Mouse (Mus musculus): Measurements from ENCODE around the gene Gm14496. TPM values are rescaled to one million over a fixed set of nuclear protein-coding genes. Genes with fewer than 3 reads are reported as not detected.
"Not testable (repeated sequence)": the region's sequence is repeated elsewhere in the genome, so short reads cannot be mapped to it uniquely, and the experiment has no call there.

Gm14496 gene
- total RNA-seq (2015): not detected in 2 replicates
- total RNA-seq (2017): not detected in 2 replicates

- ATAC-seq (replicated peaks; ENCODE audit: poor library complexity): no peak
Measured at GRCm38 (mm10) chr2:181990829-181991228, at the start of gene Gm14496. Gm14496 (plus strand) TSS chr2:181991129.

GRCm38 (mm10) chr2:181952747-181953680 lies 37.9 kb upstream of the Gm14496 start:
- ATAC-seq (replicated peaks; ENCODE audit: poor library complexity): 0 out of 2 replicates have a peak, but pooled peaks have one; percentile 37

GRCm38 (mm10) chr2:181968395-181968794 lies 22.5 kb upstream of the Gm14496 start:
- ATAC-seq (replicated peaks; ENCODE audit: poor library complexity): no peak

- peak; percentile 54; the same call in 1 of the 2 replicates for ATAC-seq (replicated peaks; ENCODE audit: poor library complexity)
Measured at GRCm38 (mm10) chr2:181969187-181969586, 21.7 kb upstream of the Gm14496 start.

- not testable (repeated sequence) for ATAC-seq (replicated peaks; ENCODE audit: poor library complexity)
Measured at GRCm38 (mm10) chr2:181981969-181982368, 9.0 kb upstream of the Gm14496 start.

Other genes starting within 250 kb of the Gm14496 start
- not detected in 2 replicates for gene Myt1, start 227.8 kb upstream of the Gm14496 start, total RNA-seq (2015)
- gene Myt1, start 227.8 kb upstream of the Gm14496 start, total RNA-seq (2017): not detected in 2 replicates
- 14.1 and 14.6 TPM in 2 replicates for gene Pcmtd2, start 153.3 kb upstream of the Gm14496 start, total RNA-seq (2015)
- gene Pcmtd2, start 153.3 kb upstream of the Gm14496 start, total RNA-seq (2017): 15.5 and 22.2 TPM in 2 replicates
- 34.7 and 38.3 TPM in 2 replicates for gene Polr3k, start 126.8 kb upstream of the Gm14496 start, total RNA-seq (2015)
- gene Polr3k, start 126.8 kb upstream of the Gm14496 start, total RNA-seq (2017): 30.3 and 31.9 TPM in 2 replicates